Mouse (Mus musculus) spleen, adult 2 months (tissue): ENCODE results near the gene Car11.

ENCODE experiments used
- CTCF ChIP-seq: fragments of 200-500 bp; IDR thresholded peaks from 2 replicates; pipeline ENCODE4 v1.5.1; 2011; ENCODE audit warnings: mild to moderate bottlenecking, inconsistent platforms; ENCODE audit not compliant: insufficient read depth, insufficient read length, insufficient replicate concordance; ENCODE audit errors: extremely low read depth
- POLR2A ChIP-seq: fragments of 200-500 bp; IDR thresholded peaks from 2 replicates; pipeline ENCODE4 v1.6.1; 2011; ENCODE audit warnings: low read depth, low read length, inconsistent platforms

DNA sequence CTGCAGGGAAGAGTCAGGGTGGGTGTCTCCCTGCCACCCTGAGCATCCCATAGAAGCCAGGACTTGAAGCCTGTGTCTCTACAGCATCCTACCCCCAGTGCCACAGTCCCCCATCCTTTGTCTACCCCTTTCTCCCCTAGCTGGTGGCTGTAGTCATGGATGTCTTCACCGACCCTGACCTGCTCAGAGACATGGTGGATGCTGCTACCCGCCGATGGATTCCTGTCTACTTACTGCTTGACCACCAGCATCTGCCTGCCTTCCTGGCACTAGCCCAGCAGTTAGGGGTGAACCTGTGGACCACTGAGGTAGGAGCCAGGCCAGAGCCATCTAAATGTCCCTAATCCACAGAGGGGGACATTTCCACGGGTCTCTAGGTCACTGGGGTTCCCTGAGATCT, 23.7 kb downstream of the Car11 start:
- no peak for TF ChIP-seq POLR2A
- no peak for TF ChIP-seq CTCF
